Mouse (Mus musculus) midbrain, postnatal 0 days (tissue): ENCODE measurements around the gene Gpr45. TPM values are rescaled to one million over a fixed set of nuclear protein-coding genes. Genes with fewer than 3 reads are reported as not detected.

Experiments used
- ATAC-seq: fragments of 200-750 bp; cut with Nextera tagmentation; 2 replicates; pipeline ENCODE4 v1.8.0; 2017; ENCODE audit warnings: moderate number of reproducible peaks, mild to moderate bottlenecking, moderate TSS enrichment, moderate library complexity; ENCODE audit not compliant: low FRiP score
- DNase-seq: peaks from one replicate; pipeline ENCODE4 v3.0.0-alpha.2; 2015; ENCODE audit warnings: low spot score
- H3K27ac ChIP-seq: fragments of 300-500 bp; sonication (generic); 2 replicates; pipeline ENCODE4 v1.5.1; 2014; ENCODE audit warnings: low read depth, mild to moderate bottlenecking, low read length, mixed read lengths
- H3K27me3 ChIP-seq: fragments of 300-500 bp; sonication (generic); 2 replicates; pipeline ENCODE4 v1.6.1; 2014; ENCODE audit warnings: low read length, control low read depth, mixed read lengths; ENCODE audit not compliant: insufficient read depth
- H3K36me3 ChIP-seq: fragments of 300-500 bp; sonication (generic); 2 replicates; pipeline ENCODE4 v1.6.1; 2014; ENCODE audit warnings: low read length, control low read depth, mixed read lengths; ENCODE audit not compliant: insufficient read depth
- H3K4me1 ChIP-seq: fragments of 300-500 bp; sonication (generic); 2 replicates; pipeline ENCODE4 v1.6.1; 2014; ENCODE audit warnings: mild to moderate bottlenecking, control low read depth, antibody characterized with exemption, low read length, mixed read lengths; ENCODE audit not compliant: insufficient read depth
- H3K4me2 ChIP-seq: fragments of 300-500 bp; sonication (generic); 2 replicates; pipeline ENCODE4 v1.6.1; 2014; ENCODE audit warnings: low read depth, mild to moderate bottlenecking, low read length, mixed read lengths; ENCODE audit not compliant: poor library complexity, severe bottlenecking
- H3K4me3 ChIP-seq: fragments of 300-500 bp; sonication (generic); 2 replicates; pipeline ENCODE4 v1.5.1; 2014; ENCODE audit warnings: low read depth, mild to moderate bottlenecking, low read length, moderate library complexity
- H3K9ac ChIP-seq: fragments of 300-500 bp; sonication (generic); replicated peaks from 2 replicates; pipeline ENCODE4 v1.6.1; 2014; ENCODE audit warnings: mild to moderate bottlenecking, low read length, moderate library complexity, mixed read lengths; ENCODE audit not compliant: poor library complexity, severe bottlenecking
- H3K9me3 ChIP-seq: fragments of 300-500 bp; sonication (generic); 2 replicates; pipeline ENCODE4 v1.6.1; 2016; ENCODE audit warnings: low read length, control low read depth
- CTCF ChIP-seq: IDR thresholded peaks from 2 replicates; pipeline ENCODE4 v1.5.1; 2016; ENCODE audit warnings: antibody characterized with exemption, mild to moderate bottlenecking
- WGBS: fragments of 180-500 bp; shearing (Covaris S2); extraction: QIAGEN DNeasy Blood & Tissue Kit; methylation state at CpG from one replicate; pipeline ENCODE4 v1.1.7; 2014; 5-methylcytosine and 5-hydroxymethylcytosine counted together
- polyA plus RNA-seq: library from polyadenylated mRNA; unstranded; fragments of >200 nt; fragmentation: Nextera tagmentation; extraction: Ambion mirVana; gene quantifications from 2 replicates; pipeline ENCODE4 v1.2.1, GENCODE M21; 2015
- total RNA-seq: library from RNA; depleted of rRNA; stranded (reverse); fragments of >200 nt; gene quantifications from 2 replicates; pipeline ENCODE4 v1.2.3, GENCODE M21; 2014

Gene Gpr45
- total and polyA plus RNA-seq, 2 experiments from 2014 or later, result 11.1 to 20.4 TPM

GRCm38 (mm10) chr1:43065615-43066310 is 113.1 kb downstream of the Gpr45 start:
- ATAC-seq (peak; percentile 91), DNase-seq (peak; percentile 88)
- Histone ChIP-seq H3K9ac (no peak overlapping the region), H3K36me3 (peaks cover 23% of the 10 kb centered on the region; the same call in 1 of the 2 replicates), H3K9me3 (no peaks in the 10 kb centered on the region), H3K27me3 (no peaks in the 10 kb centered on the region), H3K4me2 (no peak overlapping the region), H3K27ac (no peak overlapping the region), H3K4me1 (no peaks in the 10 kb centered on the region), H3K4me3 (no peak overlapping the region)
- WGBS, result 46% methylated on average over 9 of the region's 9 CpGs
- TF ChIP-seq CTCF, result peak; percentile 95

- Histone ChIP-seq H3K4me2 (no peak overlapping the region), H3K27me3 (no peaks in the 10 kb centered on the region), H3K9ac (no peak overlapping the region), H3K4me1 (no peaks in the 10 kb centered on the region), H3K9me3 (no peaks in the 10 kb centered on the region), H3K4me3 (no peak overlapping the region), H3K36me3 (peaks cover 18% of the 10 kb centered on the region; the same call in 1 of the 2 replicates), H3K27ac (no peak overlapping the region)
- DNase-seq (no peak), ATAC-seq (no peak)
- no peak for TF ChIP-seq CTCF
- WGBS, result 92% methylated on average over 8 of the region's 8 CpGs
Measured at GRCm38 (mm10) chr1:43066573-43066972, 113.9 kb downstream of the Gpr45 start.

- no peak overlapping the region for H3K4me2 ChIP-seq
- peaks cover 17% of the 10 kb centered on the region; the same call in 1 of the 2 replicates for H3K36me3 ChIP-seq
- no peaks in the 10 kb centered on the region for H3K9me3 ChIP-seq
- no peaks in the 10 kb centered on the region for H3K4me1 ChIP-seq
- ATAC-seq (no peak), DNase-seq (no peak)
- TF ChIP-seq CTCF, result no peak
- no peaks in the 10 kb centered on the region for H3K27me3 ChIP-seq
- H3K4me3 ChIP-seq, result no peak overlapping the region
- 85% methylated on average over 7 of the region's 7 CpGs for WGBS
- H3K9ac ChIP-seq, result no peak overlapping the region
- no peak overlapping the region for H3K27ac ChIP-seq
Measured at GRCm38 (mm10) chr1:43067551-43067950, 114.9 kb downstream of the Gpr45 start.

- Histone ChIP-seq H3K4me3 (no peak overlapping the region), H3K9ac (no peak overlapping the region), H3K27ac (no peak overlapping the region), H3K9me3 (no peaks in the 10 kb centered on the region), H3K4me1 (no peaks in the 10 kb centered on the region), H3K27me3 (no peaks in the 10 kb centered on the region), H3K4me2 (no peak overlapping the region), H3K36me3 (peaks cover 19% of the 10 kb centered on the region)
- DNase-seq, result no peak
- no peak for TF ChIP-seq CTCF
- no peak for ATAC-seq
- WGBS, result 92% methylated on average over 5 of the region's 5 CpGs
Measured at GRCm38 (mm10) chr1:43070726-43071125, 118.1 kb downstream of the Gpr45 start.

GRCm38 (mm10) chr1:43072028-43072427 is 119.4 kb downstream of the Gpr45 start:
- no peaks in the 10 kb centered on the region for H3K4me1 ChIP-seq
- DNase-seq, result no peak
- ATAC-seq, result no peak
- H3K4me3 ChIP-seq, result no peak overlapping the region
- H3K4me2 ChIP-seq, result no peak overlapping the region
- H3K36me3 ChIP-seq, result peaks cover 20% of the 10 kb centered on the region
- H3K9ac ChIP-seq, result no peak overlapping the region
- H3K27ac ChIP-seq, result no peak overlapping the region
- no peaks in the 10 kb centered on the region for H3K9me3 ChIP-seq
- no peaks in the 10 kb centered on the region for H3K27me3 ChIP-seq
- WGBS, result 95% methylated on average over 8 of the region's 8 CpGs
- TF ChIP-seq CTCF, result no peak

- TF ChIP-seq CTCF, result no peak
- no peaks in the 10 kb centered on the region for H3K4me1 ChIP-seq
- H3K4me3 ChIP-seq, result no peak overlapping the region
- no peak overlapping the region for H3K9ac ChIP-seq
- no peak for DNase-seq
- no peaks in the 10 kb centered on the region for H3K9me3 ChIP-seq
- 63% methylated on average over 1 of the region's 1 CpGs for WGBS
- no peak overlapping the region for H3K4me2 ChIP-seq
- H3K27ac ChIP-seq, result no peak overlapping the region
- peaks cover 17% of the 10 kb centered on the region for H3K36me3 ChIP-seq
- no peak for ATAC-seq
- H3K27me3 ChIP-seq, result no peaks in the 10 kb centered on the region
Measured at GRCm38 (mm10) chr1:43072561-43072960, 119.9 kb downstream of the Gpr45 start.
